Mouse (Mus musculus) lung, embryonic 15.5 days (tissue): ENCODE results near the gene Gm49395. TPM values are rescaled to one million over a fixed set of nuclear protein-coding genes. Genes with fewer than 3 reads are reported as not detected.

ENCODE experiments used
- ATAC-seq: fragments of 200-750 bp; cut with Nextera tagmentation; 2 replicates; pipeline ENCODE4 v1.8.0; 2017; ENCODE audit warnings: moderate number of reproducible peaks, borderline replicate concordance; ENCODE audit not compliant: low FRiP score, low TSS enrichment; ENCODE audit errors: extremely low read depth
- H3K27ac ChIP-seq: fragments of 300-500 bp; sonication (generic); 2 replicates; pipeline ENCODE4 v1.5.1; 2015; ENCODE audit warnings: moderate library complexity, mild to moderate bottlenecking, inconsistent platforms
- H3K27me3 ChIP-seq: fragments of 300-500 bp; sonication (generic); 2 replicates; pipeline ENCODE4 v1.6.1; 2015; ENCODE audit warnings: inconsistent platforms
- H3K36me3 ChIP-seq: fragments of 300-500 bp; sonication (generic); 2 replicates; pipeline ENCODE4 v1.6.1; 2015; ENCODE audit warnings: inconsistent platforms
- H3K4me1 ChIP-seq: fragments of 300-500 bp; sonication (generic); 2 replicates; pipeline ENCODE4 v1.6.1; 2015; ENCODE audit warnings: inconsistent platforms
- H3K4me2 ChIP-seq: fragments of 300-500 bp; sonication (generic); 2 replicates; pipeline ENCODE4 v1.6.1; 2015; ENCODE audit warnings: inconsistent platforms, mild to moderate bottlenecking, moderate library complexity
- H3K4me3 ChIP-seq: fragments of 300-500 bp; sonication (generic); 2 replicates; pipeline ENCODE4 v1.5.1; 2015; ENCODE audit warnings: mild to moderate bottlenecking, inconsistent platforms
- H3K9ac ChIP-seq: fragments of 300-500 bp; sonication (generic); 2 replicates; pipeline ENCODE4 v1.6.1; 2015; ENCODE audit warnings: inconsistent platforms
- H3K9me3 ChIP-seq: fragments of 300-500 bp; sonication (generic); 2 replicates; pipeline ENCODE4 v1.6.1; 2016; ENCODE audit warnings: inconsistent platforms
- WGBS: fragments of 180-500 bp; shearing (Covaris S2); methylation state at CpG from one replicate; pipeline ENCODE4 v1.1.7; 2015; 5-methylcytosine and 5-hydroxymethylcytosine counted together
- polyA plus RNA-seq: library from polyadenylated mRNA; unstranded; fragments of >200 nt; fragmentation: Nextera tagmentation; extraction: Ambion mirVana; gene quantifications from 2 replicates; pipeline ENCODE4 v1.2.1, GENCODE M21; 2015

Gm49395 gene
- polyA plus RNA-seq = 6.8 and 7.6 TPM in 2 replicates

- Histone ChIP-seq H3K4me2 (peak within 1 kb of the TSS; percentile 82), H3K9ac (peak within 1 kb of the TSS; percentile 78)
- peak; percentile 92 for ATAC-seq
Measured at GRCm38 (mm10) chr13:115101355-115102191, at the start of gene Gm49395, which contains the start of gene Itga1. Gene Gm49395, minus strand, starts transcription at chr13:115101921. Gene Itga1, minus strand, starts transcription at chr13:115101964.

GRCm38 (mm10) chr13:115150602-115151001 is 48.9 kb upstream of the Gm49395 start:
- H3K36me3 ChIP-seq = no peaks in the 10 kb centered on the region
- H3K4me2 ChIP-seq = no peak overlapping the region
- no peaks in the 10 kb centered on the region for H3K27me3 ChIP-seq
- no peak for ATAC-seq
- no peak overlapping the region for H3K9ac ChIP-seq
- H3K27ac ChIP-seq = no peak overlapping the region
- 58% methylated on average over 1 of the region's 1 CpGs for WGBS
- H3K4me1 ChIP-seq = no peaks in the 10 kb centered on the region
- H3K4me3 ChIP-seq = no peak overlapping the region
- H3K9me3 ChIP-seq = no peaks in the 10 kb centered on the region

More at GRCm38 (mm10) chr13:115101355-115102191, at the start of gene Gm49395, which contains the start of gene Itga1:
- Histone ChIP-seq H3K4me1 (peaks cover 23% of the 10 kb centered on the region), H3K9me3 (no peaks in the 10 kb centered on the region), H3K4me3 (peak within 1 kb of the TSS; percentile 67), H3K27me3 (no peaks in the 10 kb centered on the region), H3K27ac (peak within 1 kb of the TSS; percentile 98), H3K36me3 (no peaks in the 10 kb centered on the region)
- under 1% methylated on average over 39 of the region's 39 CpGs for WGBS

- H3K36me3 ChIP-seq = no peaks in the 10 kb centered on the region
- H3K4me1 ChIP-seq = no peaks in the 10 kb centered on the region
- no peaks in the 10 kb centered on the region for H3K27me3 ChIP-seq
- no peak for ATAC-seq
- 77% methylated on average over 6 of the region's 6 CpGs for WGBS
- no peak overlapping the region for H3K4me3 ChIP-seq
- H3K9ac ChIP-seq = no peak overlapping the region
- no peak overlapping the region for H3K4me2 ChIP-seq
- no peaks in the 10 kb centered on the region for H3K9me3 ChIP-seq
- no peak overlapping the region for H3K27ac ChIP-seq
Measured at GRCm38 (mm10) chr13:115149849-115150248, 48.1 kb upstream of the Gm49395 start.

- 89% methylated on average over 2 of the region's 2 CpGs for WGBS
- Histone ChIP-seq H3K36me3 (no peaks in the 10 kb centered on the region), H3K9me3 (no peaks in the 10 kb centered on the region), H3K9ac (no peak overlapping the region), H3K27me3 (no peaks in the 10 kb centered on the region), H3K4me1 (no peaks in the 10 kb centered on the region), H3K4me3 (no peak overlapping the region), H3K4me2 (no peak overlapping the region), H3K27ac (no peak overlapping the region)
- ATAC-seq = no peak
Measured at GRCm38 (mm10) chr13:115143575-115143974, 41.9 kb upstream of the Gm49395 start.

- WGBS = 77% methylated on average over 3 of the region's 3 CpGs
- no peaks in the 10 kb centered on the region for H3K36me3 ChIP-seq
- H3K27me3 ChIP-seq = no peaks in the 10 kb centered on the region
- ATAC-seq = no peak
- no peaks in the 10 kb centered on the region for H3K9me3 ChIP-seq
- no peak overlapping the region for H3K27ac ChIP-seq
- no peaks in the 10 kb centered on the region for H3K4me1 ChIP-seq
- no peak overlapping the region for H3K4me3 ChIP-seq
- no peak overlapping the region for H3K4me2 ChIP-seq
- no peak overlapping the region for H3K9ac ChIP-seq
Measured at GRCm38 (mm10) chr13:115142066-115142465, 40.3 kb upstream of the Gm49395 start.

GRCm38 (mm10) chr13:115138513-115138912 is 36.8 kb upstream of the Gm49395 start:
- no peak overlapping the region for H3K4me2 ChIP-seq
- H3K9me3 ChIP-seq = no peaks in the 10 kb centered on the region
- 78% methylated on average over 7 of the region's 7 CpGs for WGBS
- no peak overlapping the region for H3K9ac ChIP-seq
- no peaks in the 10 kb centered on the region for H3K4me1 ChIP-seq
- H3K27me3 ChIP-seq = no peaks in the 10 kb centered on the region
- ATAC-seq = no peak
- H3K27ac ChIP-seq = no peak overlapping the region
- no peaks in the 10 kb centered on the region for H3K36me3 ChIP-seq
- no peak overlapping the region for H3K4me3 ChIP-seq

- H3K9ac ChIP-seq = no peak overlapping the region
- no peaks in the 10 kb centered on the region for H3K36me3 ChIP-seq
- no peak overlapping the region for H3K4me2 ChIP-seq
- H3K27ac ChIP-seq = no peak overlapping the region; the same call in 1 of the 2 replicates
- no peak for ATAC-seq
- WGBS = 64% methylated on average over 3 of the region's 3 CpGs
- no peaks in the 10 kb centered on the region for H3K9me3 ChIP-seq
- no peaks in the 10 kb centered on the region for H3K27me3 ChIP-seq
- no peak overlapping the region for H3K4me3 ChIP-seq
- H3K4me1 ChIP-seq = no peaks in the 10 kb centered on the region
Measured at GRCm38 (mm10) chr13:115136761-115137160, 35.0 kb upstream of the Gm49395 start.

GRCm38 (mm10) chr13:115132435-115132834 is 30.7 kb upstream of the Gm49395 start:
- WGBS = 7% methylated on average over 5 of the region's 5 CpGs
- H3K4me2 ChIP-seq = no peak overlapping the region
- no peaks in the 10 kb centered on the region for H3K9me3 ChIP-seq
- no peak overlapping the region for H3K9ac ChIP-seq
- ATAC-seq = peak; percentile 35; the same call in 1 of the 2 replicates
- H3K36me3 ChIP-seq = no peaks in the 10 kb centered on the region
- no peaks in the 10 kb centered on the region for H3K4me1 ChIP-seq
- no peaks in the 10 kb centered on the region for H3K27me3 ChIP-seq
- no peak overlapping the region for H3K27ac ChIP-seq
- no peak overlapping the region for H3K4me3 ChIP-seq

GRCm38 (mm10) chr13:115131381-115131780 is 29.7 kb upstream of the Gm49395 start:
- ATAC-seq = no peak
- Histone ChIP-seq H3K4me1 (no peaks in the 10 kb centered on the region), H3K9ac (no peak overlapping the region), H3K36me3 (no peaks in the 10 kb centered on the region), H3K4me3 (no peak overlapping the region), H3K27me3 (no peaks in the 10 kb centered on the region), H3K4me2 (no peak overlapping the region), H3K27ac (no peak overlapping the region), H3K9me3 (no peaks in the 10 kb centered on the region)
- WGBS = 46% methylated on average over 3 of the region's 3 CpGs

GRCm38 (mm10) chr13:115130035-115130434 is 28.3 kb upstream of the Gm49395 start:
- no peaks in the 10 kb centered on the region for H3K4me1 ChIP-seq
- no peak overlapping the region for H3K4me2 ChIP-seq
- H3K27me3 ChIP-seq = no peaks in the 10 kb centered on the region
- H3K27ac ChIP-seq = no peak overlapping the region
- no peaks in the 10 kb centered on the region for H3K36me3 ChIP-seq
- no peak for ATAC-seq
- H3K9me3 ChIP-seq = no peaks in the 10 kb centered on the region
- 73% methylated on average over 2 of the region's 2 CpGs for WGBS
- no peak overlapping the region for H3K4me3 ChIP-seq
- H3K9ac ChIP-seq = no peak overlapping the region

GRCm38 (mm10) chr13:115127826-115128225 is 26.1 kb upstream of the Gm49395 start:
- ATAC-seq = no peak
- 82% methylated on average over 1 of the region's 1 CpGs for WGBS

GRCm38 (mm10) chr13:115126534-115126933 is 24.8 kb upstream of the Gm49395 start:
- Histone ChIP-seq H3K36me3 (no peaks in the 10 kb centered on the region), H3K27ac (no peak overlapping the region), H3K27me3 (no peaks in the 10 kb centered on the region), H3K9me3 (no peaks in the 10 kb centered on the region), H3K4me1 (no peaks in the 10 kb centered on the region), H3K9ac (no peak overlapping the region), H3K4me3 (no peak overlapping the region), H3K4me2 (no peak overlapping the region)
- ATAC-seq = no peak
- WGBS = 91% methylated on average over 2 of the region's 2 CpGs

More at GRCm38 (mm10) chr13:115127826-115128225, 26.1 kb upstream of the Gm49395 start:
- no peaks in the 10 kb centered on the region for H3K36me3 ChIP-seq
- no peaks in the 10 kb centered on the region for H3K27me3 ChIP-seq
- no peaks in the 10 kb centered on the region for H3K4me1 ChIP-seq
- no peak overlapping the region for H3K4me2 ChIP-seq
- no peaks in the 10 kb centered on the region for H3K9me3 ChIP-seq
- no peak overlapping the region for H3K4me3 ChIP-seq
- H3K27ac ChIP-seq = no peak overlapping the region
- H3K9ac ChIP-seq = no peak overlapping the region
